Mouse (Mus musculus) midbrain, embryonic 11.5 days (tissue): ENCODE measurements around the gene Ubald1. TPM values are rescaled to one million over a fixed set of nuclear protein-coding genes. Genes with fewer than 3 reads are reported as not detected.
A peak's percentile ranks its signal among the peaks of the same experiment; 100 is the strongest.

Source experiments
- ATAC-seq: fragments of 200-750 bp; cut with Nextera tagmentation; 2 replicates; pipeline ENCODE4 v1.8.0; 2017; ENCODE audit warnings: moderate TSS enrichment, moderate library complexity; ENCODE audit not compliant: low FRiP score
- DNase-seq: peaks from one replicate; pipeline ENCODE4 v3.0.0; 2015; ENCODE audit warnings: low spot score; ENCODE audit errors: missing footprints
- H3K27ac ChIP-seq: fragments of 300-500 bp; sonication (generic); 2 replicates; pipeline ENCODE4 v1.5.1; 2014; ENCODE audit warnings: low read depth, low read length
- H3K27me3 ChIP-seq: fragments of 300-500 bp; sonication (generic); 2 replicates; pipeline ENCODE4 v1.6.1; 2014; ENCODE audit warnings: mild to moderate bottlenecking, low read length, moderate library complexity, mixed read lengths; ENCODE audit not compliant: control insufficient read depth, insufficient read depth
- H3K36me3 ChIP-seq: fragments of 300-500 bp; sonication (generic); 2 replicates; pipeline ENCODE4 v1.6.1; 2014; ENCODE audit warnings: mild to moderate bottlenecking, low read length, moderate library complexity, mixed read lengths; ENCODE audit not compliant: control insufficient read depth, insufficient read depth
- H3K4me1 ChIP-seq: fragments of 300-500 bp; sonication (generic); 2 replicates; pipeline ENCODE4 v1.6.1; 2014; ENCODE audit warnings: low read length; ENCODE audit not compliant: control insufficient read depth, insufficient read depth
- H3K4me2 ChIP-seq: fragments of 300-500 bp; sonication (generic); 2 replicates; pipeline ENCODE4 v1.6.1; 2014; ENCODE audit warnings: mild to moderate bottlenecking, moderate library complexity
- H3K4me3 ChIP-seq: fragments of 300-500 bp; sonication (generic); 2 replicates; pipeline ENCODE4 v1.5.1; 2014; ENCODE audit warnings: low read depth, low read length
- H3K9ac ChIP-seq: fragments of 300-500 bp; sonication (generic); 2 replicates; pipeline ENCODE4 v1.6.1; 2014; ENCODE audit warnings: low read length
- H3K9me3 ChIP-seq: fragments of 300-500 bp; sonication (generic); 2 replicates; pipeline ENCODE4 v1.6.1; 2016; ENCODE audit warnings: low read length; ENCODE audit not compliant: control insufficient read depth
- WGBS: fragments of 180-500 bp; shearing (Covaris S2); extraction: QIAGEN DNeasy Blood & Tissue Kit; methylation state at CpG from one replicate; pipeline ENCODE4 v1.1.7; 2014; 5-methylcytosine and 5-hydroxymethylcytosine counted together
- polyA plus RNA-seq: library from polyadenylated mRNA; unstranded; fragments of >200 nt; fragmentation: Nextera tagmentation; extraction: Ambion mirVana; gene quantifications from 2 replicates; pipeline ENCODE4 v1.2.1, GENCODE M21; 2014

Ubald1 gene
- 22.1 and 22.2 TPM in 2 replicates for polyA plus RNA-seq

GRCm38 (mm10) chr16:4880136-4880825 is at the start of gene Ubald1:
Ubald1 (minus strand) TSS chr16:4880315.
- peak; percentile 88 for ATAC-seq
- Histone ChIP-seq H3K4me2 (peak within 1 kb of the TSS; percentile 91), H3K4me3 (peak within 1 kb of the TSS; percentile 78), H3K9me3 (no peaks in the 10 kb centered on the region), H3K4me1 (peaks cover 21% of the 10 kb centered on the region), H3K9ac (peak within 1 kb of the TSS; percentile 84), H3K36me3 (no peaks in the 10 kb centered on the region), H3K27ac (peak within 1 kb of the TSS; percentile 95), H3K27me3 (no peaks in the 10 kb centered on the region)
- under 1% methylated on average over 47 of the region's 48 CpGs for WGBS
- DNase-seq = peak; percentile 98

GRCm38 (mm10) chr16:4928474-4928873 is 48.4 kb upstream of the Ubald1 start:
- WGBS = 90% methylated on average over 2 of the region's 2 CpGs
- Histone ChIP-seq H3K9me3 (no peaks in the 10 kb centered on the region), H3K27ac (no peak overlapping the region), H3K9ac (no peak overlapping the region), H3K4me2 (no peak overlapping the region), H3K36me3 (peaks cover 22% of the 10 kb centered on the region), H3K4me3 (no peak overlapping the region), H3K27me3 (no peaks in the 10 kb centered on the region), H3K4me1 (no peaks in the 10 kb centered on the region)
- ATAC-seq (no peak), DNase-seq (no peak)

GRCm38 (mm10) chr16:4927967-4928366 is 47.9 kb upstream of the Ubald1 start:
- peaks cover 22% of the 10 kb centered on the region for H3K36me3 ChIP-seq
- no peak for DNase-seq
- ATAC-seq = no peak
- H3K4me3 ChIP-seq = no peak overlapping the region
- no peak overlapping the region for H3K4me2 ChIP-seq
- no peak overlapping the region for H3K27ac ChIP-seq
- no peak overlapping the region for H3K9ac ChIP-seq
- H3K4me1 ChIP-seq = no peaks in the 10 kb centered on the region
- H3K27me3 ChIP-seq = no peaks in the 10 kb centered on the region
- no peaks in the 10 kb centered on the region for H3K9me3 ChIP-seq
- WGBS = 95% methylated on average over 7 of the region's 7 CpGs

DNA sequence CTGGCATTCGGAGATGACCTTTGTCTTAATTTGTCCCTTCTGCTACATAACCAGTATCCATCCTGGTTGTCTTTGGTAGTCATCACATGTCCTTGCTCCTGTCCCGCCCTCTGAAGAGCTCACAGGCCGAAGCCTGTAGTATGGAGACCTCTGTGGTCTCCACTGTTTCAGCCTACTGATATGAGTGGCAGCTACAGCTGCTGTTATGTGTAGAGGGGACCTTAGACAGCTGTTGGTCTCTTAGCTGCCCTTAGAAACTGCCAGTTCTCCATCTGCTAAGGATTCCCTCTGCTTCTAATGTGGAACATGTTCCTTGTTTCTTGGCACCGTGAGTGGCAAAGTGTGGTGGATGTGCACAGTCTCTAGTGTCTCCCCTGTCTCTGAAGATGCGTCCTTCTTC is 43.9 kb upstream of the Ubald1 start:
- no peak for DNase-seq
- H3K27me3 ChIP-seq = no peaks in the 10 kb centered on the region
- no peak overlapping the region for H3K9ac ChIP-seq
- 94% methylated on average over 5 of the region's 5 CpGs for WGBS
- H3K9me3 ChIP-seq = no peaks in the 10 kb centered on the region
- ATAC-seq = no peak
- H3K27ac ChIP-seq = no peak overlapping the region
- no peak overlapping the region for H3K4me2 ChIP-seq
- peaks cover 7% of the 10 kb centered on the region; the same call in 1 of the 2 replicates for H3K36me3 ChIP-seq
- H3K4me3 ChIP-seq = no peak overlapping the region
- H3K4me1 ChIP-seq = no peaks in the 10 kb centered on the region

DNA sequence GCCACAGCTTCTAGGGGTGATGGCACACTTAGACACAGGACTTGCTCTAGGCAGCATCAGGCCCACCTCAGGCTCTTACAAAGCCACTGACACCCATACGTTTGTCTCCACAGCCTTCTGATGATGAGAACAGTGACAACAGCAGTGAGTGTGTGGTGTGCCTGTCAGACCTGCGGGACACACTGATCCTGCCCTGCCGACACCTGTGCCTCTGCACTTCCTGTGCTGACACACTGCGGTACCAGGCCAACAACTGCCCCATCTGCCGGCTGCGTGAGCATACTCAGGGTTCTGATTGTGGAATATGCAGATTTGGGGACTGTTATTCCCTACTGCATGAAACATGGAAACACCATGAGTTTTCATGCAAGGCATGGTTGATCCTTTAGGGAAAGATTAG is 42.4 kb upstream of the Ubald1 start:
- Histone ChIP-seq H3K9me3 (no peaks in the 10 kb centered on the region), H3K36me3 (peaks cover 7% of the 10 kb centered on the region; the same call in 1 of the 2 replicates), H3K9ac (no peak overlapping the region), H3K27me3 (no peaks in the 10 kb centered on the region), H3K4me2 (no peak overlapping the region), H3K27ac (no peak overlapping the region), H3K4me3 (no peak overlapping the region), H3K4me1 (no peaks in the 10 kb centered on the region)
- no peak for DNase-seq
- no peak for ATAC-seq
- WGBS = 94% methylated on average over 6 of the region's 6 CpGs

- Histone ChIP-seq H3K27ac (no peak overlapping the region), H3K27me3 (no peaks in the 10 kb centered on the region), H3K4me3 (no peak overlapping the region), H3K36me3 (peaks cover 7% of the 10 kb centered on the region; the same call in 1 of the 2 replicates), H3K9ac (no peak overlapping the region), H3K9me3 (no peaks in the 10 kb centered on the region), H3K4me1 (no peaks in the 10 kb centered on the region), H3K4me2 (no peak overlapping the region)
- ATAC-seq (no peak), DNase-seq (no peak)
- WGBS = 82% methylated on average over 4 of the region's 4 CpGs
Observed at GRCm38 (mm10) chr16:4920556-4920955, 40.4 kb upstream of the Ubald1 start.

DNA sequence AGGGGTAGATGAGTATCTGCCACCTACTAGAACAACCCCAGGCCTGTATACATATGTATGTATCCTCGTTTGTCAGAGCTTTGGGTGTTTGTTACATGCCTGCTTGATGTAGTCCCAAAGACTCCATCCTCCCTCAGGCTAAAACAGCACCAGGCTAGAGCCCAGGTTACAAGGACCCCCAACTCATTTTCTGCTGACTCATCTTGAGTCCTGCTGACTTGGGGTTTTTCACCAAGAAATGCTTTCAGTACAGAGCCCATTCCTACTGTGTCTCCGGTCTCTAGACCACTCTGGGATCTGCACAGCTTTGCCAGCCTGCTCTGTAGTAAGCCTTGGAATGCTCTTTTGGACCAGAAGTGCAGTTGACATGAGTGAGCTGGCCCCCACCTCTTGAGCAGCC is 36.5 kb upstream of the Ubald1 start:
- H3K4me2 ChIP-seq = no peak overlapping the region
- no peaks in the 10 kb centered on the region for H3K4me1 ChIP-seq
- no peak overlapping the region for H3K27ac ChIP-seq
- no peaks in the 10 kb centered on the region for H3K27me3 ChIP-seq
- H3K4me3 ChIP-seq = no peak overlapping the region
- H3K9ac ChIP-seq = no peak overlapping the region
- no peaks in the 10 kb centered on the region for H3K9me3 ChIP-seq
- DNase-seq = no peak
- H3K36me3 ChIP-seq = 0 out of 2 replicates have a peak, but pooled peaks cover 2% of the 10 kb centered on the region
- ATAC-seq = no peak
- WGBS = 91% methylated on average over 2 of the region's 2 CpGs

- Histone ChIP-seq H3K36me3 (0 out of 2 replicates have a peak, but pooled peaks cover 2% of the 10 kb centered on the region), H3K27me3 (no peaks in the 10 kb centered on the region), H3K4me1 (no peaks in the 10 kb centered on the region), H3K4me3 (no peak overlapping the region), H3K9ac (no peak overlapping the region), H3K4me2 (no peak overlapping the region), H3K27ac (no peak overlapping the region), H3K9me3 (no peaks in the 10 kb centered on the region)
- WGBS = 86% methylated on average over 3 of the region's 3 CpGs
- no peak for DNase-seq
- ATAC-seq = no peak
Observed at GRCm38 (mm10) chr16:4915931-4916330, 35.8 kb upstream of the Ubald1 start.

- Histone ChIP-seq H3K9ac (no peak overlapping the region), H3K4me2 (no peak overlapping the region), H3K27ac (no peak overlapping the region), H3K27me3 (no peaks in the 10 kb centered on the region), H3K36me3 (0 out of 2 replicates have a peak, but pooled peaks cover 2% of the 10 kb centered on the region), H3K4me3 (no peak overlapping the region), H3K9me3 (no peaks in the 10 kb centered on the region), H3K4me1 (no peaks in the 10 kb centered on the region)
- DNase-seq = peak; percentile 99
- peak; percentile 72 for ATAC-seq
- WGBS = 34% methylated on average over 12 of the region's 12 CpGs
Observed at GRCm38 (mm10) chr16:4913783-4914735, 33.9 kb upstream of the Ubald1 start.
